Mouse (Mus musculus): ENCODE results near the gene Itgb1bp1. TPM values are rescaled to one million over a fixed set of nuclear protein-coding genes. Genes with fewer than 3 reads are reported as not detected.

Gene Itgb1bp1
- polyA plus RNA-seq, 1 experiment, result 21.1 TPM

GRCm38 (mm10) chr12:21289651-21290050, 3.6 kb upstream of the Itgb1bp1 start:
- no peak for TF ChIP-seq EP300 (IDR thresholded peaks at IDR 0.05; ENCODE audit: insufficient read depth, low read depth, low read length)
- TF ChIP-seq POLR2A (IDR thresholded peaks at IDR 0.05; ENCODE audit: insufficient read depth, low read length), result no peak
- no peak for TF ChIP-seq CTCF (IDR thresholded peaks at IDR 0.05; ENCODE audit: low read depth, low read length)
- H3K27me3 ChIP-seq (ENCODE audit: control insufficient read depth, insufficient read depth, low read length, poor library complexity, severe bottlenecking), result no peaks in the 10 kb centered on the region
- no peak overlapping the region for H3K4me3 ChIP-seq (ENCODE audit: low read depth, low read length)
- no peak overlapping the region for H3K27ac ChIP-seq (ENCODE audit: insufficient read depth, low read length)
- H3K4me1 ChIP-seq (ENCODE audit: control insufficient read depth, insufficient read depth, low read length), result no peaks in the 10 kb centered on the region
- no peak overlapping the region for H3K9ac ChIP-seq (ENCODE audit: low read depth, poor library complexity, severe bottlenecking)
- H3K36me3 ChIP-seq (ENCODE audit: control insufficient read depth, insufficient read depth, low read length, poor library complexity, severe bottlenecking), result peaks cover 36% of the 10 kb centered on the region
- H3K9me3 ChIP-seq (replicated peaks; ENCODE audit: control insufficient read depth, insufficient read depth, low read length, poor library complexity, severe bottlenecking), result no peaks in the 10 kb centered on the region

DNA sequence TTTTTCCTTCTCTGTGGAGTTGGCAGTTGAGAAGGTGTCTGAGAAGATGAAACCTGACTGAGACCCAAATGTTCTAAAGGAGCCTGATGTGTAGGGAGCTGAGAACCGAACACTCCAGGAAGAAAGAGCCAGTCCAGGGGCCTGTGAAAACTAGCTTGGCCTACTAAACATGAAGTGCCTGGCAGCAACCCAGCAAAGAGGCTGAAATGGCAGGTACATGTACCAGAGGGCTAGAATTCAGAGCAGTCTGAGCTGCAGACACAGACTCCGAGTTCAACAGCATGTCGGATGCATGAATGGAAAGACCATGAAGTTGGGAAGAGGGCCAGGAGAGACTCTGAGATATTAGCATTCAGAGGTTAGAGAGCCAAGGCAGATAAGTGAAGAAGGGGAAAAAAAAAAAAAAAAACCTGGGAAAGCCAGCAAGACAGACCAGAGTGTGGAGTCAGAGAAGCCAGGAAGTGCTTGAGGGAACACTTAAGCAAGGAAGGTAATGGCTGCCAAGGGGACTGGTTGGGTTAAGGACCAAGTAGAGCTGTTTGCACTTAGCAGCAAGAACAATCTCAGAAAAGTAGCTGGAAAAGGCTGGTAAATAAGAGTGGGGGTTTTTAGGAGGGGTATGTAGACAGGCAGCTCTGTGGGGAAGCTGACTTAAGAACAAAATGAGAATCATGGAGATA, 2.8 kb upstream of the Itgb1bp1 start:
- Histone ChIP-seq H3K36me3 (ENCODE audit: control insufficient read depth, insufficient read depth, low read length, poor library complexity, severe bottlenecking) (peaks cover 28% of the 10 kb centered on the region), H3K9ac (ENCODE audit: low read depth, poor library complexity, severe bottlenecking) (no peak overlapping the region), H3K27ac (ENCODE audit: insufficient read depth, low read length) (no peak overlapping the region), H3K4me1 (ENCODE audit: control insufficient read depth, insufficient read depth, low read length) (no peaks in the 10 kb centered on the region), H3K9me3 (replicated peaks; ENCODE audit: control insufficient read depth, insufficient read depth, low read length, poor library complexity, severe bottlenecking) (no peaks in the 10 kb centered on the region), H3K27me3 (ENCODE audit: control insufficient read depth, insufficient read depth, low read length, poor library complexity, severe bottlenecking) (no peaks in the 10 kb centered on the region), H3K4me3 (ENCODE audit: low read depth, low read length) (no peak overlapping the region)
- TF ChIP-seq CTCF (IDR thresholded peaks at IDR 0.05; ENCODE audit: low read depth, low read length), result no peak
- no peak for TF ChIP-seq EP300 (IDR thresholded peaks at IDR 0.05; ENCODE audit: insufficient read depth, low read depth, low read length)
- TF ChIP-seq POLR2A (IDR thresholded peaks at IDR 0.05; ENCODE audit: insufficient read depth, low read length), result no peak

GRCm38 (mm10) chr12:21286712-21287650, 897 bp upstream of the Itgb1bp1 start:
- Histone ChIP-seq H3K27ac (ENCODE audit: insufficient read depth, low read length) (peak overlapping the region; percentile 17; the same call in 1 of the 2 replicates), H3K27me3 (ENCODE audit: control insufficient read depth, insufficient read depth, low read length, poor library complexity, severe bottlenecking) (no peaks in the 10 kb centered on the region), H3K4me3 (ENCODE audit: low read depth, low read length) (peak overlapping the region; percentile 94), H3K4me1 (ENCODE audit: control insufficient read depth, insufficient read depth, low read length) (no peaks in the 10 kb centered on the region), H3K36me3 (ENCODE audit: control insufficient read depth, insufficient read depth, low read length, poor library complexity, severe bottlenecking) (peaks cover 12% of the 10 kb centered on the region), H3K9ac (ENCODE audit: low read depth, poor library complexity, severe bottlenecking) (peak overlapping the region; percentile 65), H3K9me3 (replicated peaks; ENCODE audit: control insufficient read depth, insufficient read depth, low read length, poor library complexity, severe bottlenecking) (no peaks in the 10 kb centered on the region)
- TF ChIP-seq CTCF (IDR thresholded peaks at IDR 0.05; ENCODE audit: low read depth, low read length) (no peak), POLR2A (IDR thresholded peaks at IDR 0.05; ENCODE audit: insufficient read depth, low read length) (no peak), EP300 (IDR thresholded peaks at IDR 0.05; ENCODE audit: insufficient read depth, low read depth, low read length) (no peak)

- Histone ChIP-seq H3K9me3 (replicated peaks; ENCODE audit: control insufficient read depth, insufficient read depth, low read length, poor library complexity, severe bottlenecking) (no peaks in the 10 kb centered on the region), H3K9ac (ENCODE audit: low read depth, poor library complexity, severe bottlenecking) (peak overlapping the region; percentile 65), H3K27me3 (ENCODE audit: control insufficient read depth, insufficient read depth, low read length, poor library complexity, severe bottlenecking) (no peaks in the 10 kb centered on the region), H3K4me1 (ENCODE audit: control insufficient read depth, insufficient read depth, low read length) (no peaks in the 10 kb centered on the region), H3K27ac (ENCODE audit: insufficient read depth, low read length) (no peak overlapping the region), H3K4me3 (ENCODE audit: low read depth, low read length) (peak overlapping the region; percentile 83), H3K36me3 (ENCODE audit: control insufficient read depth, insufficient read depth, low read length, poor library complexity, severe bottlenecking) (peaks cover 5% of the 10 kb centered on the region)
- no peak for TF ChIP-seq EP300 (IDR thresholded peaks at IDR 0.05; ENCODE audit: insufficient read depth, low read depth, low read length)
- TF ChIP-seq POLR2A (IDR thresholded peaks at IDR 0.05; ENCODE audit: insufficient read depth, low read length), result no peak
- TF ChIP-seq CTCF (IDR thresholded peaks at IDR 0.05; ENCODE audit: low read depth, low read length), result no peak
Observed at GRCm38 (mm10) chr12:21285508-21286242, 409 bp downstream of the Itgb1bp1 start.

DNA sequence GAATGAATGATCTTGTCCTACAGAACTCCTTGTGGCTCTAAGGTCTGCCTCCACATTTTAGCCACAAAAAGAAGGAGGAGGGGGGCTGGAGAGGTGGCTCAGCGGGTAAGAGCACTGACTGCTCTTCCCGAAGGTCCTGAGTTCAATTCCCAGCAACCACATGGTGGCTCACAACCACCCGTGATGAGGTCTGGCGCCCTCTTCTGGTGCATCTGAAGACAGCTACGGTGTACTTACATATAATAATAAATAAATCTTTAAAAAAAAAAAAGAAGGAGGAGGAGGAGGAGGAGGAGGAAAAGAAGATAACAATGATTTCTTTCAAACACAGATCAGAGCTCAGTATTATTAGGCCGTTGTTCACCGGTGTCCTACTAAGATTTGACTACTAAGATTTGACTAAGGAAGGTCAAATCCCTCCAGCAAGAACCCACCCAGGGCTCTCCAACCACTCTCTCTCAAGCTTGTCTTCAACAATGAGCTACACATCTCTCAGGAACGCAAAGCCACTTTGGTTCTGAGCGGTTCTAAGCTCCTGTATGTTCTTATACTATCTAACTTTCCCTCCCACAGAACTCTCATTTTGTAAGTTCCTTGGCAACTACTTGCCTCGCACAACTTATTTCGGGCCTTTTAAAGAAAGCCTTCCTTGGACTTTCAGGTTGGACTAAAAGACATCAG, 1.2 kb downstream of the Itgb1bp1 start, which contains the start of gene Cpsf3:
Gene Cpsf3, plus strand, starts transcription at position 631 of the 681 bp plus-strand sequence.
- TF ChIP-seq CTCF (IDR thresholded peaks at IDR 0.05; ENCODE audit: low read depth, low read length) (peak; percentile 16), EP300 (IDR thresholded peaks at IDR 0.05; ENCODE audit: insufficient read depth, low read depth, low read length) (no peak), POLR2A (IDR thresholded peaks at IDR 0.05; ENCODE audit: insufficient read depth, low read length) (no peak)

More for the DNA sequence above, 1.2 kb downstream of the Itgb1bp1 start, which contains the start of gene Cpsf3:
- no peaks in the 10 kb centered on the region for H3K27me3 ChIP-seq (ENCODE audit: control insufficient read depth, insufficient read depth, low read length, poor library complexity, severe bottlenecking)
- peak within 1 kb of the TSS; percentile 94 for H3K4me3 ChIP-seq (ENCODE audit: low read depth, low read length)
- no peaks in the 10 kb centered on the region for H3K9me3 ChIP-seq (replicated peaks; ENCODE audit: control insufficient read depth, insufficient read depth, low read length, poor library complexity, severe bottlenecking)
- H3K9ac ChIP-seq (ENCODE audit: low read depth, poor library complexity, severe bottlenecking), result peak within 1 kb of the TSS; percentile 65
- no peak within 1 kb of the TSS for H3K27ac ChIP-seq (ENCODE audit: insufficient read depth, low read length)
- no peaks in the 10 kb centered on the region; the same call in 1 of the 2 replicates for H3K36me3 ChIP-seq (ENCODE audit: control insufficient read depth, insufficient read depth, low read length, poor library complexity, severe bottlenecking)
- H3K4me1 ChIP-seq (ENCODE audit: control insufficient read depth, insufficient read depth, low read length), result no peaks in the 10 kb centered on the region

Data from ES-Bruce4 (cell line).